Mouse (Mus musculus): ENCODE data around the gene Odf4.
"Not testable (repeated sequence)": the region's sequence is repeated elsewhere in the genome, so short reads cannot be mapped to it uniquely, and the experiment has no call there.

Gene Odf4

GRCm38 (mm10) chr11:68926981-68927380 is at the start of gene Odf4:
Odf4 (minus strand) TSS chr11:68927081.
- no peak for DNase-seq (ENCODE audit: low spot score in 2 of 2)

GRCm38 (mm10) chr11:68975601-68976000 is 48.7 kb upstream of the Odf4 start:
- DNase-seq (ENCODE audit: low spot score in 2 of 2): no peak

- DNase-seq (ENCODE audit: low spot score in 2 of 2): no peak
These were observed 48.2 kb upstream of the Odf4 start, which contains the start of gene Rangrf for GRCm38 (mm10) chr11:68975085-68975484. Rangrf (minus strand) TSS chr11:68975185.

- DNase-seq (ENCODE audit: low spot score in 2 of 2): no peak
These were observed 47.2 kb upstream of the Odf4 start for GRCm38 (mm10) chr11:68974059-68974450.

GRCm38 (mm10) chr11:68973250-68974058 is 46.6 kb upstream of the Odf4 start:
- DNase-seq (ENCODE audit: low spot score in 2 of 2): peak; percentile 58 to 68

GRCm38 (mm10) chr11:68970232-68970631 is 43.4 kb upstream of the Odf4 start:
- no peak for DNase-seq (ENCODE audit: low spot score in 2 of 2)

GRCm38 (mm10) chr11:68968752-68969151 is 41.9 kb upstream of the Odf4 start:
- DNase-seq (ENCODE audit: low spot score in 2 of 2): no peak

GRCm38 (mm10) chr11:68967337-68968282 is 40.7 kb upstream of the Odf4 start, which contains the start of gene Slc25a35:
Slc25a35 (plus strand) TSS chr11:68968131.
- peak; percentile 86 to 87 for DNase-seq (ENCODE audit: low spot score in 2 of 2)

GRCm38 (mm10) chr11:68966554-68966953 is 39.7 kb upstream of the Odf4 start:
- no peak for DNase-seq (ENCODE audit: low spot score in 2 of 2)

- peak; percentile 43 to 74 for DNase-seq (ENCODE audit: low spot score in 2 of 2)
These were observed 39.0 kb upstream of the Odf4 start for GRCm38 (mm10) chr11:68965845-68966244.

GRCm38 (mm10) chr11:68965050-68965449 is 38.2 kb upstream of the Odf4 start:
- DNase-seq (ENCODE audit: low spot score in 2 of 2): no peak

- DNase-seq (ENCODE audit: low spot score in 2 of 2): no peak
These were observed 36.5 kb upstream of the Odf4 start for GRCm38 (mm10) chr11:68963405-68963804.

- DNase-seq (ENCODE audit: low spot score in 2 of 2): not testable (repeated sequence)
These were observed 35.3 kb upstream of the Odf4 start for GRCm38 (mm10) chr11:68962159-68962558.

GRCm38 (mm10) chr11:68961596-68961995 is 34.7 kb upstream of the Odf4 start:
- no peak for DNase-seq (ENCODE audit: low spot score in 2 of 2)

GRCm38 (mm10) chr11:68957971-68958370 is 31.1 kb upstream of the Odf4 start:
- DNase-seq (ENCODE audit: low spot score in 2 of 2): no peak

GRCm38 (mm10) chr11:68957308-68957707 is 30.4 kb upstream of the Odf4 start, which contains the start of gene Arhgef15:
Arhgef15 (minus strand) TSS chr11:68957480.
- no peak for DNase-seq (ENCODE audit: low spot score in 2 of 2)

GRCm38 (mm10) chr11:68956697-68957096 is 29.8 kb upstream of the Odf4 start:
- no peak for DNase-seq (ENCODE audit: low spot score in 2 of 2)

- DNase-seq (ENCODE audit: low spot score in 2 of 2): no peak
These were observed 29.2 kb upstream of the Odf4 start for GRCm38 (mm10) chr11:68956107-68956506.

GRCm38 (mm10) chr11:68955473-68955872 is 28.6 kb upstream of the Odf4 start:
- no peak for DNase-seq (ENCODE audit: low spot score in 2 of 2)

GRCm38 (mm10) chr11:68954408-68954807 is 27.5 kb upstream of the Odf4 start:
- no peak for DNase-seq (ENCODE audit: low spot score in 2 of 2)

GRCm38 (mm10) chr11:68953903-68954302 is 27.0 kb upstream of the Odf4 start:
- DNase-seq (ENCODE audit: low spot score in 2 of 2): no peak

GRCm38 (mm10) chr11:68947542-68947993 is 20.7 kb upstream of the Odf4 start:
- DNase-seq (ENCODE audit: low spot score in 2 of 2): no peak

Measured in thymus, postnatal 10 days (tissue).